Mouse (Mus musculus) thymus, postnatal 10 days (tissue): ENCODE results near the gene Agmo.
A peak's percentile ranks its signal among the peaks of the same experiment; 100 is the strongest.

Source experiments
- DNase-seq, 2 experiments: peaks; one replicate each; pipeline ENCODE4 v3.0.0; 2021; ENCODE audit warnings: low spot score in 2 of 2

Gene Agmo

GRCm38 (mm10) chr12:37434466-37434865 is 193.0 kb downstream of the Agmo start:
- no peak for DNase-seq

GRCm38 (mm10) chr12:37442486-37443013 is 201.1 kb downstream of the Agmo start:
- no peak for DNase-seq

- no peak for DNase-seq
These were observed 203.8 kb downstream of the Agmo start for GRCm38 (mm10) chr12:37445255-37445654.

- DNase-seq = no peak
These were observed 208.2 kb downstream of the Agmo start for GRCm38 (mm10) chr12:37449597-37449996.

- DNase-seq = peak in 1 of 2 experiments; percentile 25
These were observed 209.1 kb downstream of the Agmo start for GRCm38 (mm10) chr12:37450366-37451156.

- DNase-seq = no peak
These were observed 230.2 kb downstream of the Agmo start for GRCm38 (mm10) chr12:37471631-37472030.

- no peak for DNase-seq
These were observed 235.4 kb downstream of the Agmo start for GRCm38 (mm10) chr12:37476849-37477248.

GRCm38 (mm10) chr12:37487991-37488390 is 246.6 kb downstream of the Agmo start:
- DNase-seq = no peak

GRCm38 (mm10) chr12:37498871-37499270 is 257.4 kb downstream of the Agmo start:
- no peak for DNase-seq

- no peak for DNase-seq
These were observed 266.0 kb downstream of the Agmo start for GRCm38 (mm10) chr12:37507406-37507805.

- DNase-seq = no peak
These were observed 266.4 kb downstream of the Agmo start for GRCm38 (mm10) chr12:37507826-37508225.

GRCm38 (mm10) chr12:37521772-37522171 is 280.3 kb downstream of the Agmo start:
- DNase-seq = no peak

- DNase-seq = no peak
These were observed 283.2 kb downstream of the Agmo start for GRCm38 (mm10) chr12:37524662-37525061.

- DNase-seq = no peak
These were observed 299.6 kb downstream of the Agmo start for GRCm38 (mm10) chr12:37540994-37541393.

- no peak for DNase-seq
These were observed 316.8 kb downstream of the Agmo start for GRCm38 (mm10) chr12:37558284-37558683.

GRCm38 (mm10) chr12:37565882-37566596 is 324.6 kb downstream of the Agmo start:
- DNase-seq = no peak

- no peak for DNase-seq
These were observed 330.5 kb downstream of the Agmo start for GRCm38 (mm10) chr12:37571922-37572321.

GRCm38 (mm10) chr12:37582777-37583176 is 341.3 kb downstream of the Agmo start:
- DNase-seq = no peak

- no peak for DNase-seq
These were observed 351.4 kb downstream of the Agmo start for GRCm38 (mm10) chr12:37592853-37593252.

- no peak for DNase-seq
These were observed 371.4 kb downstream of the Agmo start for GRCm38 (mm10) chr12:37612837-37613236.

GRCm38 (mm10) chr12:37614769-37615168 is 373.3 kb downstream of the Agmo start:
- no peak for DNase-seq

- no peak for DNase-seq
These were observed 382.6 kb downstream of the Agmo start for GRCm38 (mm10) chr12:37624078-37624477.
